Mouse (Mus musculus) hindbrain, postnatal 0 days (tissue): ENCODE results near the gene Ccer1. TPM values are rescaled to one million over a fixed set of nuclear protein-coding genes. Genes with fewer than 3 reads are reported as not detected.

Experiments
- polyA plus RNA-seq: library from polyadenylated mRNA; unstranded; fragments of >200 nt; fragmentation: Nextera tagmentation; extraction: Ambion mirVana; gene quantifications from 2 replicates; pipeline ENCODE4 v1.2.1, GENCODE M21; 2015
- total RNA-seq: library from RNA; depleted of rRNA; stranded (reverse); fragments of >200 nt; gene quantifications from 2 replicates; pipeline ENCODE4 v1.2.3, GENCODE M21; 2014; rRNA removed

Ccer1 gene
- total and polyA plus RNA-seq, 2 experiments from 2014 or later: not detected

Other genes with a start within 250 kb of the Ccer1 start
- gene Dcn, start 213.4 kb upstream of the Ccer1 start, total RNA-seq: 46.8 and 47.8 TPM in 2 replicates
- 73.9 and 76.2 TPM in 2 replicates for gene Dcn, start 213.4 kb upstream of the Ccer1 start, polyA plus RNA-seq
- gene Lum, start 127.9 kb upstream of the Ccer1 start, total RNA-seq: 5.3 TPM in 2 replicates
- 13.4 and 14.0 TPM in 2 replicates for gene Lum, start 127.9 kb upstream of the Ccer1 start, polyA plus RNA-seq
- gene Kera, start 86.2 kb upstream of the Ccer1 start, total RNA-seq: 0.05 TPM in 1 of 2 replicates, not detected in the other
- not detected in 2 replicates for gene Kera, start 86.2 kb upstream of the Ccer1 start, polyA plus RNA-seq
- gene Epyc, start 49.0 kb upstream of the Ccer1 start, total RNA-seq: 0.16 TPM in 1 of 2 replicates, not detected in the other
- 0.25 and 0.33 TPM in 2 replicates for gene Epyc, start 49.0 kb upstream of the Ccer1 start, polyA plus RNA-seq
- gene C030005K15Rik, start 33.7 kb downstream of the Ccer1 start, total RNA-seq: not detected in 2 replicates
- not detected in 2 replicates for gene C030005K15Rik, start 33.7 kb downstream of the Ccer1 start, polyA plus RNA-seq